Mouse (Mus musculus): ENCODE measurements around the gene Slc38a2.

Gene Slc38a2

GRCm38 (mm10) chr15:96718466-96718865 is 18.9 kb upstream of the Slc38a2 start:
- no peak for DNase-seq (ENCODE audit: low spot score)

GRCm38 (mm10) chr15:96717181-96717580 is 17.7 kb upstream of the Slc38a2 start:
- no peak for DNase-seq (ENCODE audit: low spot score)

- no peak for DNase-seq (ENCODE audit: low spot score)
Observed at GRCm38 (mm10) chr15:96716371-96716770, 16.8 kb upstream of the Slc38a2 start.

- no peak for DNase-seq (ENCODE audit: low spot score)
Observed at GRCm38 (mm10) chr15:96715692-96716080, 16.2 kb upstream of the Slc38a2 start.

- no peak for DNase-seq (ENCODE audit: low spot score)
Observed at GRCm38 (mm10) chr15:96715079-96715691, 15.7 kb upstream of the Slc38a2 start.

GRCm38 (mm10) chr15:96714676-96715016 is 15.1 kb upstream of the Slc38a2 start:
- no peak for DNase-seq (ENCODE audit: low spot score)

- DNase-seq (ENCODE audit: low spot score): no peak
Observed at GRCm38 (mm10) chr15:96713758-96714675, 14.5 kb upstream of the Slc38a2 start.

GRCm38 (mm10) chr15:96712338-96712737 is 12.8 kb upstream of the Slc38a2 start:
- no peak for DNase-seq (ENCODE audit: low spot score)

GRCm38 (mm10) chr15:96711664-96712063 is 12.1 kb upstream of the Slc38a2 start:
- no peak for DNase-seq (ENCODE audit: low spot score)

- DNase-seq (ENCODE audit: low spot score): no peak
Observed at GRCm38 (mm10) chr15:96710352-96711114, 11.0 kb upstream of the Slc38a2 start.

GRCm38 (mm10) chr15:96709491-96710351 is 10.2 kb upstream of the Slc38a2 start:
- DNase-seq (ENCODE audit: low spot score): peak; percentile 93

GRCm38 (mm10) chr15:96708976-96709490 is 9.5 kb upstream of the Slc38a2 start:
- DNase-seq (ENCODE audit: low spot score): no peak

GRCm38 (mm10) chr15:96708428-96708827 is 8.9 kb upstream of the Slc38a2 start:
- no peak for DNase-seq (ENCODE audit: low spot score)

GRCm38 (mm10) chr15:96707936-96708335 is 8.4 kb upstream of the Slc38a2 start:
- DNase-seq (ENCODE audit: low spot score): no peak

GRCm38 (mm10) chr15:96702466-96703031 is 3.0 kb upstream of the Slc38a2 start:
- no peak for DNase-seq (ENCODE audit: low spot score)

GRCm38 (mm10) chr15:96700766-96701165 is 1.2 kb upstream of the Slc38a2 start:
- no peak for DNase-seq (ENCODE audit: low spot score)

- DNase-seq (ENCODE audit: low spot score): peak; percentile 95
Observed at GRCm38 (mm10) chr15:96698658-96699448, 677 bp downstream of the Slc38a2 start.

GRCm38 (mm10) chr15:96697901-96698657 is 1.5 kb downstream of the Slc38a2 start:
- DNase-seq (ENCODE audit: low spot score): peak; percentile 70

- peak; percentile 40 for DNase-seq (ENCODE audit: low spot score)
Observed at GRCm38 (mm10) chr15:96696486-96697284, 2.8 kb downstream of the Slc38a2 start.
